Mouse (Mus musculus) spleen, postnatal 36 days (tissue): ENCODE results near the gene Tpsg1.

Experiments used
- DNase-seq, 2 experiments: peaks; one replicate each; pipeline ENCODE4 v3.0.0; 2022; ENCODE audit warnings: low spot score in 2 of 2, mixed read lengths in 1 of 2

Gene Tpsg1

GRCm38 (mm10) chr17:25407352-25407751 lies 38.3 kb downstream of the Tpsg1 start:
- DNase-seq = no peak

- no peak for DNase-seq
These were observed 39.4 kb downstream of the Tpsg1 start for GRCm38 (mm10) chr17:25408302-25408999.

- no peak for DNase-seq
These were observed 40.5 kb downstream of the Tpsg1 start for GRCm38 (mm10) chr17:25409621-25410020.

- no peak for DNase-seq
These were observed 41.1 kb downstream of the Tpsg1 start for GRCm38 (mm10) chr17:25410180-25410579.

- DNase-seq = no peak
These were observed 41.7 kb downstream of the Tpsg1 start for GRCm38 (mm10) chr17:25410786-25411185.

- no peak for DNase-seq
These were observed 42.2 kb downstream of the Tpsg1 start for GRCm38 (mm10) chr17:25411251-25411650.

GRCm38 (mm10) chr17:25414209-25414608 lies 45.1 kb downstream of the Tpsg1 start:
- DNase-seq = no peak

GRCm38 (mm10) chr17:25414917-25415316 lies 45.8 kb downstream of the Tpsg1 start:
- no peak for DNase-seq

- DNase-seq = no peak
These were observed 46.4 kb downstream of the Tpsg1 start for GRCm38 (mm10) chr17:25415421-25415913.

GRCm38 (mm10) chr17:25416219-25416618 lies 47.1 kb downstream of the Tpsg1 start:
- no peak for DNase-seq

- no peak for DNase-seq
These were observed 48.9 kb downstream of the Tpsg1 start for GRCm38 (mm10) chr17:25417990-25418389.

- no peak for DNase-seq
These were observed 49.9 kb downstream of the Tpsg1 start for GRCm38 (mm10) chr17:25418926-25419325.

GRCm38 (mm10) chr17:25420998-25421397 lies 51.9 kb downstream of the Tpsg1 start:
- no peak for DNase-seq
